Mouse (Mus musculus): ENCODE results near the gene Spata1.
A peak's percentile ranks its signal among the peaks of the same experiment; 100 is the strongest.
"Not testable (repeated sequence)": the region's sequence is repeated elsewhere in the genome, so short reads cannot be mapped to it uniquely, and the experiment has no call there.

The Spata1 gene

DNA sequence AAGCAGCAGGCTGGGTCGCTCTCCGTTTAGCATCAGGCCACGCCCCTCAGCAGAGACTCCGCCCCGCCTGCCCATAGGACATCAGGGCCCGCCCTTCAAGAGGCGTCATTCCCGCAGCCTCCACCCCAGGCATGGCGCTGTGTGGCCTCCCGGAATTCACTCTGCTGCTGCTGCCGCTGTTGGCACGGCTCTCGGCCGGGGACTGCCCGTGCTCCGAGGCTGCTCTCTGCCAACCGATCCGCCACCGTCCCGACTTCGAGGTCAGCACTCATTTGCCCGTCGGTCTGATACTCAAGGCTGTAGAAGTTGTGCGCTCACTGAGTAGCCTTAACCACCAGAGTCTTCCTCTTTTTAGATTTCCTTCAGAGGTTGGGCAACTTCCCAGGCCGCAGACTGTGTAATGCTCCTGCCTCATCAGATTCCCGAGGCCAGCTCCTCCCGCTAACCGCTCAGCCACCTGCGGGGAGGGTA is 49.1 kb downstream of the Spata1 start:
- DNase-seq (ENCODE audit: low read depth) = peak; percentile 91

- no peak for DNase-seq (ENCODE audit: low read depth)
Measured at GRCm38 (mm10) chr3:146449745-146450250, 49.8 kb downstream of the Spata1 start, which contains the start of gene Ctbs. Gene Ctbs (plus strand): TSS chr3:146449795.

- DNase-seq (ENCODE audit: low read depth) = no peak
Measured at GRCm38 (mm10) chr3:146448969-146449368, 50.6 kb downstream of the Spata1 start.

DNA sequence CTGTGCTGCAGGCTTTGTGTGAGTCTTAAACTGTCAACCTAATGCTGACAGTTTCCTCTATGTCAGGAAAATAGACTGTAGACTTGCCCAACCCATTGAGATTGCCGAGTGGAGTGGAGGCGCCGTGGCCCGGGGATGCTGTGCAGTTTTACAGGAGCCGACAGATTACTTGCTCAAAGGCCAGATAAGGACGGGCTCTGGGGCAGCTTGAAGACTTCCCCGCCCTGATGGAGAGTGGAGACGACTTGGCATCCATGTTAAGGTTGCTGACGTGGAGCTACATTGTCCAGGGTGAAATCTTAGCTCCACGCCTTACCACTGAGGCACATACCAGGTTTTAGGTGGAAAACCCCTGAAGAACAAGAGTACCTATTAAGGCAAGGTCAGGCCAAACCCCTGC is 51.2 kb downstream of the Spata1 start:
- no peak for DNase-seq (ENCODE audit: low read depth)

DNA sequence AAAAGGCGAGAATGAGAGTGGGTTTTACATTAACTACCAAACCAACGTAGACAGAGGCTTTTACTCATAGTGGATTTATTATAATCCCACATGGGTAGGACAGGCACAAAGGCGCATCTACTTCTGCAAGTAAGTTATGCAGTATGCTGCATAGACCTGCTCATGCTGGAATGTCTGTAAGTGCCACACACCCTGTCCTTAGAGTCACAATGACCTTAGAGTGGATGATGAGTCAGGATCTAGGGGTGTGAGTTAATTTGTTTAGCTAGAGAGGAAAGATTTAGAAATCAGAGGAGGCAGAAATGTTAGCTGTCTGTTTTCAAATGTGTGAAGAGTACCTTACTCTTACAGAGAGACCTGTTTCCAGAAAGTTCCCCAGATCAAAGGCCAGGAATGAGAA is 52.0 kb downstream of the Spata1 start:
- no peak for DNase-seq (ENCODE audit: low read depth)

GRCm38 (mm10) chr3:146447156-146447555 is 52.4 kb downstream of the Spata1 start:
- no peak for DNase-seq (ENCODE audit: low read depth)

GRCm38 (mm10) chr3:146444880-146445279 is 54.7 kb downstream of the Spata1 start:
- no peak for DNase-seq (ENCODE audit: low read depth)

GRCm38 (mm10) chr3:146443380-146443779 is 56.2 kb downstream of the Spata1 start:
- no peak for DNase-seq (ENCODE audit: low read depth)

GRCm38 (mm10) chr3:146442936-146443335 is 56.6 kb downstream of the Spata1 start:
- DNase-seq (ENCODE audit: low read depth) = no peak

- DNase-seq (ENCODE audit: low read depth) = no peak
Measured at GRCm38 (mm10) chr3:146442484-146442883, 57.1 kb downstream of the Spata1 start.

GRCm38 (mm10) chr3:146440422-146440821 is 59.1 kb downstream of the Spata1 start:
- DNase-seq (ENCODE audit: low read depth) = no peak

- no peak for DNase-seq (ENCODE audit: low read depth)
Measured at GRCm38 (mm10) chr3:146440011-146440410, 59.5 kb downstream of the Spata1 start.

- DNase-seq (ENCODE audit: low read depth) = no peak
Measured at GRCm38 (mm10) chr3:146436114-146436513, 63.4 kb downstream of the Spata1 start.

DNA sequence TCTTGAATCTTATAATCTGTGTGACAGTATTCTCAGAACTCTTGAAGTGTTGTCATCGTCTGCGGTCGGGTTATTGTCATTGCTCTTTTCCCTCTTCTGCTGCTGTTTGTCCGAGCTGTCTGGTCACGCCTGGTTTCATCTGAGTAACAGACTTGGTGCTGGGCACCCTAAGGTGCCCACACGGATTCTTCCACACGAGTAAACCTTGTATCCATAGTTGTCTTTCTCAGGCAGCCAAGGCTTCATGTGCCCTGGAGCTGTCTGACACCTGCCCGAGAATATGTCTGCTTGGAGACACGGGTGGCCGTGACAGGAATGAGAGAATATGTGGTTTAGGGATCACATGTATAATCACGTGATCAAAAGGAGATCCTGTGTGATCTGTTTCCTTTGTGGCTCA is 64.0 kb downstream of the Spata1 start:
- no peak for DNase-seq (ENCODE audit: low read depth)

- no peak for DNase-seq (ENCODE audit: low read depth)
Measured at GRCm38 (mm10) chr3:146434686-146435085, 64.9 kb downstream of the Spata1 start.

GRCm38 (mm10) chr3:146433681-146434350 is 65.7 kb downstream of the Spata1 start:
- no peak for DNase-seq (ENCODE audit: low read depth)

DNA sequence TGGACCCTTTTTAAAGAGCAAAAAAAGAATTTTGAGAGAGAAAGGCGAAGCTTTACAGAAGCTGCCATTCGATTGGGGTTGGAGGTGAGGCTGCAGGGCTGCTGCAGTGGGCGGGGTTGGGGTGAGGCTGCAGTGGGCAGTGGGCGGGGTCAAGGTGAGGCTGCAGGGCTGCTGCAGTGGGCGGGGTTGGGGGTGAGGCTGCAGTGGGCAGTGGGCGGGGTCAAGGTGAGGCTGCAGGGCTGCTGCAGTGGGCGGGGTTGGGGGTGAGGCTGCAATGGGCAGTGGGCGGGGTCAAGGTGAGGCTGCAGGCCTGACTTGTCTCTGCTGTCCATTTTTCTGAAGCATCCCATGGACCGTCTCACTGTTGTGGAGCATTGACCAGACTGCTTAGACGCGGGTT is 66.5 kb downstream of the Spata1 start:
- not testable (repeated sequence) for DNase-seq (ENCODE audit: low read depth)

DNA sequence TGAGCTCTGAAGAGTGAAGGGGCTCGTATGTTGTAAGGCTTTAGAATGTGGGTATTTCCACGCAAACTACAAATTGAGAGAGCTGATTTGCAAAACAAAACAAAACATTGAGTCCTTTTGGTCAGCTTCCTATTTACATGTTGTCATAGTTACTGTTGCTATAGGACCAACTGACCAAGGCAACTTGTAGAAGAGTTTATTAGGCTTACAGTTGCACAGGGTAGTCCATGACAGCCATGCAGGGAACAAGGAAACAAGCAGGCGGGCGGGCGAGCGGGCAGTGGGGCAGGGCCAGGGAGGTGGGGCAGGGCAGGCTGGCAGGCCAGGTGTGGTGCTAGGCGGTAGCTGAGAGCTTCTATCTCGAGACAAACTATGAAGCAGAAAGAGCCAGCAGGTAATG is 73.1 kb downstream of the Spata1 start:
- DNase-seq (ENCODE audit: low read depth) = no peak

DNA sequence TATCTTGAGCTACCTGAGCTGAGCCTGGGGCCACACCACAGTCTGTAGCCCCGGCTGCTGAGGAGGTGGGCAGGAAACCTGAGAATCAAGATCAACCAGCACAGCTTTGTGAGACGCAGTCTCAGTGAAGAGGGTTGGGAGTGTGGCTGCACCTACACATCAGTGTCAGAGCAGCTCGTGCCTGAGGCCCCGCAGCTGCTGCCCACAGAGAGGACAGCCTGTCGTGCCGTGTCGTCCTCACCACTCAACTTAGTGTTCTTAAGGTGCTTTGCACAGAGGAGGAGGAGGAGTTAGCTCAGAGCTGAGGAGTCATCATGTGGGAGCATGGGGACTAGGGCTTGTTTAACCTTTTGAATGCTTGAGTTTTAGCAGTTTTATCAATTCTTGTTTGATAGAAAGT is 73.7 kb downstream of the Spata1 start:
- DNase-seq (ENCODE audit: low read depth) = no peak

DNA sequence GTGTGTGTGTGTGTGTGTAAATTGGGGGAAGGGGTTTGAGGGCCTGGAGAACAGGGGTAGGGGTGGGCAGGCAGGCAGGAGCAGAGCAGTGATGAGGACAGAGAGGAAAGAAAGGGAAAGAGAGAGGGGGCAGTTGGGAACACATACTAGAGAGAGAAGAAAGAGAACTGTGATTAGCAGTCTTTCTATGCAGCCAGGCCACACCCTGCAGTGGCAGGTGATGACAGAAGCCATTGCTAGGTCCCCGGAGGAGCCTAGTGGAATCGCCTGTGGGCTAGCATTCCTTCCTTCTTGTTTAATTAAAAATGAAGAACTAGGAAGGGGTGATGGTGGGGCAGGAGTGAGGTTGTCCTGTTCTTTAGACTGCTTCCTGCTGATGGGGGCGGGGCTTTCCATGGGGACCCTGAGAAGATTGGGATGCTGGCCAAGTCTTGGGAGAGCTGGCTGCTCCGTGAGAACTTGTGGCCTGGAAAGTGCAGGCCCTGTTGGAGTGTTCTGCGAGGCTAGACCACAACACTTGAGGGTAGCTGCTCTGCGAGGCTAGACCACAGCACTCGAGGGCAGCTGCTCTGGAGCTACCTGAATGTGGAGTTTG is 75.2 kb downstream of the Spata1 start:
- no peak for DNase-seq (ENCODE audit: low read depth)

DNA sequence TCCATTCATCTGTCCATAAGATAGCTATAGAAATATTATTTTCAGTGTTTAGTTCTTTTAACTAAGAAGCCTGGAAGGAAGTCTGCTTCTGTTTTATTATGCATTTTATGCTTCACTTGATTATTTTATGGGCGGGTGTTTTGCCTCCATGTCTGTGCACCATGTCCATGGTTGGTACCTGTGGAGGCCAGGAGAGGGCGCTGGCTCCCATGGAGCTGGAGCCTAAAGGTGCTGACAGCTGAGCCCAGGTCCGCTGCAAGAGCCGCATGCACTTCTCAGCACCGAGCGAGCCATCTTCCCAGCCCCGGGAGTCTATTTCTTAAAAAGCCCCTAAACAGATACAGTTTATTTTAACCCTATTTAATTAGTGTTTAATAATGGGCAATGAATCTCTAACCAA is 75.8 kb downstream of the Spata1 start:
- DNase-seq (ENCODE audit: low read depth) = no peak

- no peak for DNase-seq (ENCODE audit: low read depth)
Measured at GRCm38 (mm10) chr3:146421787-146422186, 77.8 kb downstream of the Spata1 start.

GRCm38 (mm10) chr3:146419992-146420537 is 79.5 kb downstream of the Spata1 start:
- DNase-seq (ENCODE audit: low read depth) = no peak
